Mouse (Mus musculus): Measurements from ENCODE around the gene Ppfia4. TPM values are rescaled to one million over a fixed set of nuclear protein-coding genes. Genes with fewer than 3 reads are reported as not detected.
A peak's percentile ranks its signal among the peaks of the same experiment; 100 is the strongest.

Gene Ppfia4
- total and polyA plus RNA-seq, 2 experiments = 0.46 to 1.4 TPM

DNA sequence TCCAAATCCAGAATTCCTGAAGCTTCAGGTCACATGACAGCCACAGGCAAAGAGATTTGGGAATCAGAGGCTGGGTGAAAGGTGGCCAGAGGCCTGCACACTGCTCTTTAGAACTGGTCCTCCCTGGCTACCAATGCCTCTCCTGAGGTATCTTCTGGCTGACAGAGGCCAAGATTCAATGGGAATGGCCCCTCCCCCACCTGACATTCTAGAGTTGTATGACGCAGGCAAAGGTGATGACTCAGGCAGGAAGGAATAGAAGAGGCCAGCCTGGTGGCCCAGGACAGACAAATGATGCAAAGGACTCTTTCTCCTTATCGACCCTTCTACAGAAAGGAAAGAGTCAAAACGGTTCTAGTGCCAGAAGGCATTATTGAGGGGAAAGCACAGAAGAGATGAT lies 44.5 kb downstream of the Ppfia4 start:
- TF ChIP-seq POLR2A (IDR thresholded peaks at IDR 0.05; ENCODE audit: extremely low read depth, insufficient read depth, low read length) (no peak), CTCF (IDR thresholded peaks at IDR 0.05; ENCODE audit: low read depth, low read length) (no peak)
- H3K27ac ChIP-seq (replicated peaks; ENCODE audit: insufficient read depth, low read depth, low read length) = no peak overlapping the region
- no peaks in the 10 kb centered on the region for H3K79me2 ChIP-seq (ENCODE audit: control insufficient read depth, insufficient read depth, low read length)
- no peaks in the 10 kb centered on the region for H3K4me1 ChIP-seq (ENCODE audit: control insufficient read depth, insufficient read depth, low read length)
- DNase-seq (ENCODE audit: extremely low read depth, low read depth, low spot score) = no peak
- H3K36me3 ChIP-seq (ENCODE audit: control insufficient read depth, insufficient read depth, low read length) = no peaks in the 10 kb centered on the region
- WGBS = 75% methylated on average over 3 of the region's 3 CpGs
- H3K9ac ChIP-seq (ENCODE audit: low read depth, low read length) = no peak overlapping the region
- H3K4me3 ChIP-seq (ENCODE audit: insufficient read depth, low read depth, low read length) = no peak overlapping the region
- no peaks in the 10 kb centered on the region for H3K27me3 ChIP-seq (ENCODE audit: control insufficient read depth, insufficient read depth, low read length)

DNA sequence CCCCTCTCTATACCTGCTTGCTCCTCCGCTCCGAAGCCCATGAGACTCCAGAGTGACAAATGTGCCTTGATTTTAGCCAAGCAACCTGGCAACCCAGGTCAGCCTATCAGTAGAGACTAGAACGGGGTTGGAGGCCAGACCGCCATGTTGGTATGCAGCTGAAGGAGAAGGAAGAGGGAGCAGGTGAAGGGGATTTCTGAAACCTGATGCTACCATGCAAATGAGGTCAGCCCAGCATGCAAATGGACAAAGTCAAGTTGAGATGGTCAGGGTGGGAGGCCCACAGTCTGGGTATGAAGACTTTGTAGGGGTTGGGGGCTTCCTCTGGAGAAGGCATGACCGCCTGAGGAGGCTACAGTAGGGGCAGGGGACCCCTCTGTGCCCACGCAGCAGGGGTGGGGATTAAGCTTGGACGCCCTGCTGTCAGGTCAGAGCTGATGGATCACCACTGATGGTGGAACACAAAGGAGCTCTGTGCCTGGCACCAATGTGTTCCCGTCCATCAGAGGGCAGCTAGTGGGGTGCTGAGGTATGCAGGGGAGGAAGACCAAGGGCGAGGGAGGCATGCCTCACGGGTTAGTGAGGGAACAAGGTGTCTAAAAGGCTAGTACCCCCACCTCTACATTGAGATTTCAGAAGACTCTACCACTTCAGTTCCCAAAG lies 47.1 kb downstream of the Ppfia4 start:
- Histone ChIP-seq H3K79me2 (ENCODE audit: control insufficient read depth, insufficient read depth, low read length) (no peaks in the 10 kb centered on the region), H3K4me1 (ENCODE audit: control insufficient read depth, insufficient read depth, low read length) (no peaks in the 10 kb centered on the region), H3K36me3 (ENCODE audit: control insufficient read depth, insufficient read depth, low read length) (no peaks in the 10 kb centered on the region), H3K27me3 (ENCODE audit: control insufficient read depth, insufficient read depth, low read length) (no peaks in the 10 kb centered on the region), H3K4me3 (ENCODE audit: insufficient read depth, low read depth, low read length) (no peak overlapping the region), H3K9ac (ENCODE audit: low read depth, low read length) (no peak overlapping the region), H3K27ac (replicated peaks; ENCODE audit: insufficient read depth, low read depth, low read length) (no peak overlapping the region)
- WGBS = 67% methylated on average over 10 of the region's 10 CpGs
- TF ChIP-seq CTCF (IDR thresholded peaks at IDR 0.05; ENCODE audit: low read depth, low read length) = no peak
- TF ChIP-seq POLR2A (IDR thresholded peaks at IDR 0.05; ENCODE audit: extremely low read depth, insufficient read depth, low read length) = no peak
- DNase-seq (ENCODE audit: extremely low read depth, low read depth, low spot score) = no peak

DNA sequence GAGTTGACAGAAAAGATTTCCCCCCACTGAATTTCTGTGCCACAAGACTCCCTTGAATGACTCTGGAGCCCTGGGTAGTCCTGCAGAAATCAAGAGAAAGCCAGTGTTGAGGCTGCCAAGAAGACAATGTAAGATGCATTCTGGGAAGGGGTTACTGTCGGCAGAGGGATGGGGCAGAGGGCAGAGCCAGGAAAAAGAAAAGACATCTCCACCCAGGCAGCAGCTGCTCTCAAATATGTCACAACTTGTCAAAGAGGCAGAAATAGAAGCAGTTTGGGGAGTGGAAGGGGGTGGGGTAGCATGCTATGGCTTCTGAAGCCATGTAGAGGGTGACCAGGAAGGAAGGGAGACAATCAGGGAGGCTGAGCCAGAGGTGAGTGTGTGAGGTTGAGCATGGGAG lies 49.6 kb downstream of the Ppfia4 start:
- Histone ChIP-seq H3K27me3 (ENCODE audit: control insufficient read depth, insufficient read depth, low read length) (no peaks in the 10 kb centered on the region), H3K4me1 (ENCODE audit: control insufficient read depth, insufficient read depth, low read length) (no peaks in the 10 kb centered on the region), H3K27ac (replicated peaks; ENCODE audit: insufficient read depth, low read depth, low read length) (no peak overlapping the region), H3K79me2 (ENCODE audit: control insufficient read depth, insufficient read depth, low read length) (no peaks in the 10 kb centered on the region), H3K9ac (ENCODE audit: low read depth, low read length) (no peak overlapping the region), H3K4me3 (ENCODE audit: insufficient read depth, low read depth, low read length) (no peak overlapping the region), H3K36me3 (ENCODE audit: control insufficient read depth, insufficient read depth, low read length) (no peaks in the 10 kb centered on the region)
- no peak for TF ChIP-seq POLR2A (IDR thresholded peaks at IDR 0.05; ENCODE audit: extremely low read depth, insufficient read depth, low read length)
- no peak for TF ChIP-seq CTCF (IDR thresholded peaks at IDR 0.05; ENCODE audit: low read depth, low read length)
- DNase-seq (ENCODE audit: extremely low read depth, low read depth, low spot score) = no peak
- 57% methylated on average over 1 of the region's 1 CpGs for WGBS

DNA sequence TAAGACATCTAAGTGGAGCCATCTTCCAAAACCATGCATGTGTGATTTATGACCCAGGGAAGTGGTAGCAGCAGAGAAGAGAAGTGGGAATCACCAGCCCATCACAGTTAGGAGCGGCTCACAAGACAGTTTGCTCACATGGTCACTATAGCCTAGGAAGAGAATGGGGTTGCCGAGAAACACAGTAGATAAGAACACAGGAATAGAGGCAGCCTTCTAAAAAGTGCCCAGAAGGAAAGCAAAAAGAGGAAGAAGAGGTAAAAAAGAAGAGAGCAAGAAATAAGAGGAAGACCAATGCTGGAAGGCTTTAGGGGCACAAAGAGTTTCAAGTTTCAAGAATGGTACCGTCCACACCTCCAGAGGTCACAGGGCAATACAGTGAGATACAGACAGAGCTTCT lies 50.4 kb downstream of the Ppfia4 start:
- H3K27me3 ChIP-seq (ENCODE audit: control insufficient read depth, insufficient read depth, low read length) = no peaks in the 10 kb centered on the region
- TF ChIP-seq CTCF (IDR thresholded peaks at IDR 0.05; ENCODE audit: low read depth, low read length) (no peak), POLR2A (IDR thresholded peaks at IDR 0.05; ENCODE audit: extremely low read depth, insufficient read depth, low read length) (no peak)
- no peak overlapping the region for H3K4me3 ChIP-seq (ENCODE audit: insufficient read depth, low read depth, low read length)
- no peaks in the 10 kb centered on the region for H3K36me3 ChIP-seq (ENCODE audit: control insufficient read depth, insufficient read depth, low read length)
- no peaks in the 10 kb centered on the region for H3K4me1 ChIP-seq (ENCODE audit: control insufficient read depth, insufficient read depth, low read length)
- no peaks in the 10 kb centered on the region for H3K79me2 ChIP-seq (ENCODE audit: control insufficient read depth, insufficient read depth, low read length)
- 75% methylated on average over 3 of the region's 3 CpGs for WGBS
- H3K27ac ChIP-seq (replicated peaks; ENCODE audit: insufficient read depth, low read depth, low read length) = no peak overlapping the region
- DNase-seq (ENCODE audit: extremely low read depth, low read depth, low spot score) = no peak
- no peak overlapping the region for H3K9ac ChIP-seq (ENCODE audit: low read depth, low read length)

DNA sequence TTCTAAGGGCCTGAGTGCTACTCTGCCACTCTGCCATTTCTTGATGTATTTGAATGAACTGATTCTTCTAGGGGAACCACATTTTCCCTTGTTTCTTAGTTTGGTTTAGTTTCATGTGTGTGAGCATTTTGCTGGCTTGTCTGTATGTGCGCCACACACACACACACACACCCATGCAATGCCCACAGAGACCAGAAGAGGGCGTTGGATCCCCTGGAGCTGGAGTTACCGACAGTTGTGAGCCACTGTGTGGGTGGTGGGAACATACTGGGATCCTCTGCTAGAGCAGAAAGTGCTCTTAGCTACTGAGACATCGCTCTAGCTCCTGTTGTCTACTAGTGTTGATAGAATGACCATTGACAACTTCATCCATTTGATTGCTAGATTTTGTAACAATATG lies 51.2 kb downstream of the Ppfia4 start:
- Histone ChIP-seq H3K9ac (ENCODE audit: low read depth, low read length) (no peak overlapping the region), H3K4me3 (ENCODE audit: insufficient read depth, low read depth, low read length) (no peak overlapping the region), H3K36me3 (ENCODE audit: control insufficient read depth, insufficient read depth, low read length) (no peaks in the 10 kb centered on the region), H3K27ac (replicated peaks; ENCODE audit: insufficient read depth, low read depth, low read length) (no peak overlapping the region), H3K27me3 (ENCODE audit: control insufficient read depth, insufficient read depth, low read length) (no peaks in the 10 kb centered on the region), H3K4me1 (ENCODE audit: control insufficient read depth, insufficient read depth, low read length) (no peaks in the 10 kb centered on the region), H3K79me2 (ENCODE audit: control insufficient read depth, insufficient read depth, low read length) (no peaks in the 10 kb centered on the region)
- no peak for TF ChIP-seq POLR2A (IDR thresholded peaks at IDR 0.05; ENCODE audit: extremely low read depth, insufficient read depth, low read length)
- TF ChIP-seq CTCF (IDR thresholded peaks at IDR 0.05; ENCODE audit: low read depth, low read length) = 0 out of 2 replicates have a peak, but pooled peaks have one; percentile 1
- DNase-seq (ENCODE audit: extremely low read depth, low read depth, low spot score) = no peak
- WGBS = 80% methylated on average over 4 of the region's 4 CpGs

DNA sequence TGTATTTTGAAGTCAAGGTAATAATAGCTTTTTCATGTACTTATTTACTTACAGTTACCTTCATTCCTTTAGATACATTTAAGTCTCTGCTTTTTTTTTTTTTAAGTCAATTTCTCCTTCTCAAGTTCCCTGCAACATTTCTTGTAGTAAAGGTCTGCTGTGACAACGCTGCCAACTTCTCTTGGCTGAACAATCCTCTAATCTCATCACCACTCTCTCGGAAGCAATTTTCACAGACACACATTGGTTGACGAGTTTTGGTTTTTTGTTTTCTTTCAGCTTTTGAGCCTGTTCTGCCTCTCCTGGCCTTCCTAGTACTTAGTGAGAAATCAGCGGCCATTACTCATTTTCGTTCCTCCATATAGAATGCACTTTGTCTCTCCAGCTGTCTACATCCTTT lies 52.6 kb downstream of the Ppfia4 start:
- no peak overlapping the region for H3K4me3 ChIP-seq (ENCODE audit: insufficient read depth, low read depth, low read length)
- H3K27me3 ChIP-seq (ENCODE audit: control insufficient read depth, insufficient read depth, low read length) = no peaks in the 10 kb centered on the region
- H3K4me1 ChIP-seq (ENCODE audit: control insufficient read depth, insufficient read depth, low read length) = no peaks in the 10 kb centered on the region
- 87% methylated on average over 5 of the region's 5 CpGs for WGBS
- no peak for DNase-seq (ENCODE audit: extremely low read depth, low read depth, low spot score)
- H3K27ac ChIP-seq (replicated peaks; ENCODE audit: insufficient read depth, low read depth, low read length) = no peak overlapping the region
- H3K79me2 ChIP-seq (ENCODE audit: control insufficient read depth, insufficient read depth, low read length) = no peaks in the 10 kb centered on the region
- no peaks in the 10 kb centered on the region for H3K36me3 ChIP-seq (ENCODE audit: control insufficient read depth, insufficient read depth, low read length)
- no peak overlapping the region for H3K9ac ChIP-seq (ENCODE audit: low read depth, low read length)
- no peak for TF ChIP-seq POLR2A (IDR thresholded peaks at IDR 0.05; ENCODE audit: extremely low read depth, insufficient read depth, low read length)
- no peak for TF ChIP-seq CTCF (IDR thresholded peaks at IDR 0.05; ENCODE audit: low read depth, low read length)

Data from liver, adult 2 months (tissue).